ENCODE assay signal across 9 mouse cellular contexts in genomic region chr11:3910513-3911310, GRCm38 (mm10). TPM values are rescaled to one million over a fixed set of nuclear protein-coding genes. Genes with fewer than 3 reads are reported as not detected.
DNase-seq lines count a peak whose midpoint lies in the region; ATAC-seq and TF ChIP-seq lines count a peak whose summit lies in the region.
"Had no signal": no experiment of that assay in that cellular context is flagged by ENCODE, and none has a peak within 500 bp of the region (broad histone marks: within the 10 kb centered on the region; RNA-seq: fewer than 3 reads in every experiment).

No protein-coding gene starts in this region.

- H3K4me3 ChIP-seq in heart, embryonic 10.5 days, result peak overlapping the region; percentile 37; the same call in 1 of the 2 replicates
- peak overlapping the region; percentile 65 for H3K4me3 ChIP-seq in embryonic fibroblast, embryonic 13.5 days (ENCODE audit: insufficient read depth, low read length)
- no peak overlapping the region for H3K4me3 ChIP-seq in kidney, postnatal 0 days (replicated peaks; ENCODE audit: low read depth, low read length)

- peak overlapping the region; percentile 21 for H3K4me2 ChIP-seq in kidney, postnatal 0 days (ENCODE audit: low read length)

- WGBS in heart, embryonic 10.5 days, result 52% methylated on average over 5 of the region's 5 CpGs
- 60% methylated on average over 5 of the region's 5 CpGs for WGBS in kidney, postnatal 0 days

- H3K27ac ChIP-seq in heart, embryonic 10.5 days, result peak overlapping the region; percentile 59; the same call in 1 of the 2 replicates
- peak overlapping the region; percentile 23; the same call in 1 of the 2 replicates for H3K27ac ChIP-seq in embryonic fibroblast, embryonic 13.5 days (ENCODE audit: insufficient read depth, low read length)
- no peak overlapping the region for H3K27ac ChIP-seq in kidney, postnatal 0 days

- H3K36me3 ChIP-seq in heart, embryonic 10.5 days, result peaks cover 9% of the 10 kb centered on the region; the same call in 1 of the 2 replicates
- no peaks in the 10 kb centered on the region for H3K36me3 ChIP-seq in kidney, postnatal 0 days (ENCODE audit: insufficient read depth, low read length)

- TF ChIP-seq CTCF in embryonic fibroblast, embryonic 13.5 days (IDR thresholded peaks at IDR 0.05; ENCODE audit: borderline replicate concordance, insufficient read depth, low read length), result 0 out of 2 replicates have a peak, but pooled peaks have one; percentile 6
- TF ChIP-seq CTCF in kidney, postnatal 0 days (IDR thresholded peaks at IDR 0.05; ENCODE audit: low read depth), result peak; percentile 39; the same call in 1 of the 2 replicates

- peaks cover 24% of the 10 kb centered on the region for H3K27me3 ChIP-seq in heart, embryonic 10.5 days (ENCODE audit: insufficient read depth, poor library complexity, severe bottlenecking)
- H3K27me3 ChIP-seq in kidney, postnatal 0 days (ENCODE audit: insufficient read depth, low read length), result no peaks in the 10 kb centered on the region
- H3K27me3 ChIP-seq: Patski had no signal

- H3K9ac ChIP-seq in kidney, postnatal 0 days (ENCODE audit: low read depth, low read length), result 0 out of 2 replicates have a peak overlapping the region, but pooled peaks have one; percentile 4

- TF ChIP-seq POLR2A in embryonic fibroblast, embryonic 13.5 days (IDR thresholded peaks at IDR 0.05; ENCODE audit: low read depth, low read length), result no peak

- no peak for DNase-seq in heart, embryonic 10.5 days (ENCODE audit: low spot score)
- DNase-seq in heart, adult 8-10 months (ENCODE audit: low spot score), result no peak
- peak; percentile 71 for DNase-seq in 416B (ENCODE audit: low read depth)
- no peak for DNase-seq in kidney, postnatal 0 days (ENCODE audit: low spot score)
- DNase-seq in urinary bladder, adult 18-20 months (ENCODE audit: low spot score in 2 of 2), result no peak
- no peak for DNase-seq in layer of hippocampus, adult 18-20 months (ENCODE audit: low spot score in 2 of 2)
- DNase-seq in adrenal gland, postnatal 25 days, result no peak

- ATAC-seq in kidney, postnatal 0 days (replicated peaks; ENCODE audit: low FRiP score, low read depth), result no peak
- ATAC-seq: Patski had no signal

- H3K9me3 ChIP-seq in heart, embryonic 10.5 days, result no peaks in the 10 kb centered on the region
- no peaks in the 10 kb centered on the region for H3K9me3 ChIP-seq in kidney, postnatal 0 days (replicated peaks; ENCODE audit: low read length)

- peaks cover 41% of the 10 kb centered on the region for H3K4me1 ChIP-seq in heart, embryonic 10.5 days
- H3K4me1 ChIP-seq in embryonic fibroblast, embryonic 13.5 days (ENCODE audit: control insufficient read depth, insufficient read depth, low read length), result 0 out of 2 replicates have a peak, but pooled peaks cover 6% of the 10 kb centered on the region
- peaks cover 28% of the 10 kb centered on the region; the same call in 1 of the 2 replicates for H3K4me1 ChIP-seq in kidney, postnatal 0 days (replicated peaks; ENCODE audit: insufficient read depth, low read length)

RNA-seq across cellular contexts. Expression of gene Slc35e4, which starts 3.8 kb away (rescaled TPM):
- polyA plus RNA-seq in heart, embryonic 10.5 days (2016; fragmentation: Nextera tagmentation; extraction: Ambion mirVana), result 4.4 and 6.2 TPM in 2 replicates
- total RNA-seq in heart, adult 8-10 months (2022), result 1 to 10 TPM; 3.1 to 5.5 (median 4.3) TPM
- polyA plus RNA-seq in embryonic fibroblast, embryonic 13.5 days (2011; ENCODE audit: insufficient read length, low read depth, missing spikeins), result 12.0 and 13.1 TPM in 2 replicates
- 6.6 and 6.9 TPM in 2 replicates for polyA plus RNA-seq in kidney, postnatal 0 days (2015; fragmentation: Nextera tagmentation; extraction: Ambion mirVana)
- total RNA-seq in layer of hippocampus, adult 18-20 months (2021), result 10 to 100 TPM; 17.8 to 18.5 TPM
- total RNA-seq in adrenal gland, postnatal 25 days (2021), result 6.6 and 6.9 TPM in 2 replicates

RNA-seq across cellular contexts. Expression of gene Dusp18, which starts 15.7 kb away (rescaled TPM):
- polyA plus RNA-seq in heart, embryonic 10.5 days (2016; fragmentation: Nextera tagmentation; extraction: Ambion mirVana), result 13.6 and 16.1 TPM in 2 replicates
- 10 to 100 TPM; 31.5 to 52.7 (median 36.9) TPM for total RNA-seq in heart, adult 8-10 months (2022)
- polyA plus RNA-seq in embryonic fibroblast, embryonic 13.5 days (2011; ENCODE audit: insufficient read length, low read depth, missing spikeins), result 11.7 and 12.6 TPM in 2 replicates
- polyA plus RNA-seq in kidney, postnatal 0 days (2015; fragmentation: Nextera tagmentation; extraction: Ambion mirVana), result 10.1 and 10.7 TPM in 2 replicates
- 10 to 100 TPM; 21.2 to 23.8 TPM for total RNA-seq in layer of hippocampus, adult 18-20 months (2021)
- 3.9 and 4.1 TPM in 2 replicates for total RNA-seq in adrenal gland, postnatal 25 days (2021)

RNA-seq across cellular contexts. Expression of gene 4921536K21Rik, which starts 15.8 kb away (rescaled TPM):
- 0.31 and 0.33 TPM in 2 replicates for polyA plus RNA-seq in heart, embryonic 10.5 days (2016; fragmentation: Nextera tagmentation; extraction: Ambion mirVana)
- under 1 TPM; 0.57 to 0.91 (median 0.60) TPM for total RNA-seq in heart, adult 8-10 months (2022)
- polyA plus RNA-seq in embryonic fibroblast, embryonic 13.5 days (2011; ENCODE audit: insufficient read length, low read depth, missing spikeins), result 0.68 and 0.86 TPM in 2 replicates
- polyA plus RNA-seq in kidney, postnatal 0 days (2015; fragmentation: Nextera tagmentation; extraction: Ambion mirVana), result 0.42 and 0.45 TPM in 2 replicates
- under 1 TPM; 0.20 to 0.67 TPM for total RNA-seq in layer of hippocampus, adult 18-20 months (2021)
- 0.33 and 0.82 TPM in 2 replicates for total RNA-seq in adrenal gland, postnatal 25 days (2021)

RNA-seq across cellular contexts. Expression of gene Tcn2, which starts 21.2 kb away (rescaled TPM):
- 50.3 and 56.3 TPM in 2 replicates for polyA plus RNA-seq in heart, embryonic 10.5 days (2016; fragmentation: Nextera tagmentation; extraction: Ambion mirVana)
- total RNA-seq in heart, adult 8-10 months (2022), result 10 to 100 TPM; 43.0 to 46.5 (median 44.3) TPM
- polyA plus RNA-seq in embryonic fibroblast, embryonic 13.5 days (2011; ENCODE audit: insufficient read length, low read depth, missing spikeins), result 75.4 and 97.1 TPM in 2 replicates
- polyA plus RNA-seq in kidney, postnatal 0 days (2015; fragmentation: Nextera tagmentation; extraction: Ambion mirVana), result 233 and 274 TPM in 2 replicates
- 10 to 100 TPM; 18.2 to 20.3 TPM for total RNA-seq in layer of hippocampus, adult 18-20 months (2021)
- 125 and 128 TPM in 2 replicates for total RNA-seq in adrenal gland, postnatal 25 days (2021)

RNA-seq across cellular contexts. Expression of gene Osbp2, which starts 47.0 kb away (rescaled TPM):
- polyA plus RNA-seq in heart, embryonic 10.5 days (2016; fragmentation: Nextera tagmentation; extraction: Ambion mirVana), result 0.11 and 0.29 TPM in 2 replicates
- total RNA-seq in heart, adult 8-10 months (2022), result 10 to 100 TPM; 17.0 to 22.2 (median 20.1) TPM
- 1.3 and 1.5 TPM in 2 replicates for polyA plus RNA-seq in embryonic fibroblast, embryonic 13.5 days (2011; ENCODE audit: insufficient read length, low read depth, missing spikeins)
- 1.3 and 1.9 TPM in 2 replicates for polyA plus RNA-seq in kidney, postnatal 0 days (2015; fragmentation: Nextera tagmentation; extraction: Ambion mirVana)
- total RNA-seq in layer of hippocampus, adult 18-20 months (2021), result 10 to 100 TPM; 72.7 to 75.4 TPM
- 1.1 and 2.6 TPM in 2 replicates for total RNA-seq in adrenal gland, postnatal 25 days (2021)
